Comparison of ENCODE assay signal across 16 mouse cellular contexts in the genomic region with DNA sequence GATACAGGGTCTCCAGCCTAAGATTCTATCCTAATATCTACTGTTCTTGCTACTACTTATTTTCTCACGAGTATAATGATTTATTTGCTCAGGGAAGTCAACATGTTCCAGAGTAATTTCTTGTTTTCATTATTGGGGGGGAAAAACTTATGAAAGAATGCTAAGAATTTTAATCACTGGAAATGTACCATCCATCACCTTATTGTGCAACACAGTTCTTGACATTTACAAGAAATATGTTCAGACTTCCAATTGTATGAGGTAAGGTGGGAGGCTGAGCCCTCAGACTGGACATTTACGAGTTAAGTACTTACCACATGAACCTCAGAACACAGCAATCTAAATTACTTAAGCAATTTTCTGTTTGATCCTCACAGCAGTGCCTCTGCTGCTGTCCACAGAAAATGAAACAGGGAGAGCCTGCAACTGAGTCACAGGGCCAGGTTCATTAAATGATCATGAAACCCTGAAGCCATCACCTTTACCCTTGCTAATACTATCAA.
"Had no signal": no experiment of that assay in that cellular context is flagged by ENCODE, and none has a peak within 500 bp of the region (broad histone marks: within the 10 kb centered on the region; RNA-seq: fewer than 3 reads in every experiment).

No protein-coding gene starts in this region.

- DNase-seq: kidney, adult 8-10 months; kidney, postnatal 25 days; layer of hippocampus, adult 9-11 months; liver; liver, embryonic 13.5 days; liver, postnatal 0 days; thymus, adult 2 months; thymus, postnatal 25 days had no signal

- H3K4me3 ChIP-seq: limb, embryonic 12.5 days; liver, embryonic 13.5 days; megakaryocyte, embryonic 14.5 days; midbrain, embryonic 15.5 days; neural tube, embryonic 12.5 days; stomach, embryonic 15.5 days had no signal

- ATAC-seq: intestine, embryonic 16.5 days; liver, postnatal 0 days; midbrain, embryonic 15.5 days had no signal

- H3K4me1 ChIP-seq: limb, embryonic 12.5 days; liver, embryonic 13.5 days; megakaryocyte, embryonic 14.5 days; neural tube, embryonic 12.5 days; stomach, embryonic 15.5 days had no signal

- H3K36me3 ChIP-seq: limb, embryonic 12.5 days; liver, embryonic 13.5 days; midbrain, embryonic 15.5 days; neural tube, embryonic 12.5 days; stomach, embryonic 15.5 days had no signal

- H3K27ac ChIP-seq: limb, embryonic 12.5 days; liver, embryonic 13.5 days; macrophage; midbrain, embryonic 15.5 days; neural tube, embryonic 12.5 days; stomach, embryonic 15.5 days had no signal

- H3K9me3 ChIP-seq: limb, embryonic 12.5 days; liver, embryonic 13.5 days; megakaryocyte, embryonic 14.5 days; midbrain, embryonic 15.5 days; neural tube, embryonic 12.5 days; stomach, embryonic 15.5 days had no signal

- H3K27me3 ChIP-seq: limb, embryonic 12.5 days; liver, embryonic 13.5 days; midbrain, embryonic 15.5 days; neural tube, embryonic 12.5 days; stomach, embryonic 15.5 days had no signal

- H3K4me2 ChIP-seq: limb, embryonic 12.5 days; liver, embryonic 13.5 days; midbrain, embryonic 11.5 days; midbrain, embryonic 15.5 days; neural tube, embryonic 12.5 days; stomach, embryonic 15.5 days had no signal

- H3K9ac ChIP-seq: limb, embryonic 12.5 days; liver, embryonic 13.5 days; liver, postnatal 0 days; midbrain, embryonic 15.5 days; neural tube, embryonic 12.5 days; stomach, embryonic 15.5 days had no signal
